Mouse (Mus musculus): ENCODE data around the gene Olfr972. TPM values are rescaled to one million over a fixed set of nuclear protein-coding genes. Genes with fewer than 3 reads are reported as not detected.

Olfr972 gene
- polyA plus RNA-seq (2015; fragmentation: Illumina TruSeq; extraction: RNeasy Lipid Tissue Mini Kit (QIAGEN cat#74804); ENCODE audit: insufficient read depth, low replicate concordance): not detected

GRCm38 (mm10) chr9:39866122-39866521 lies at the start of gene Olfr972:
TSS of gene Olfr972 (plus strand) at chr9:39866422.

GRCm38 (mm10) chr9:39836576-39836975 lies 29.6 kb upstream of the Olfr972 start, which contains the start of gene Olfr971:
TSS of gene Olfr971 (plus strand) at chr9:39836876.

GRCm38 (mm10) chr9:39907036-39907435 lies 40.8 kb downstream of the Olfr972 start, which contains the start of gene Olfr229:
TSS of gene Olfr229 (plus strand) at chr9:39907336.

Other genes with a start within 250 kb of the Olfr972 start
- not detected for gene Olfr960, start 245.0 kb upstream of the Olfr972 start, polyA plus RNA-seq (2015; fragmentation: Illumina TruSeq; extraction: RNeasy Lipid Tissue Mini Kit (QIAGEN cat#74804); ENCODE audit: insufficient read depth, low replicate concordance)
- gene Olfr961, start 221.3 kb upstream of the Olfr972 start, polyA plus RNA-seq (2015; fragmentation: Illumina TruSeq; extraction: RNeasy Lipid Tissue Mini Kit (QIAGEN cat#74804); ENCODE audit: insufficient read depth, low replicate concordance): not detected
- gene Olfr963, start 199.2 kb upstream of the Olfr972 start, polyA plus RNA-seq (2015; fragmentation: Illumina TruSeq; extraction: RNeasy Lipid Tissue Mini Kit (QIAGEN cat#74804); ENCODE audit: insufficient read depth, low replicate concordance): not detected
- not detected for gene Olfr149, start 159.3 kb upstream of the Olfr972 start, polyA plus RNA-seq (2015; fragmentation: Illumina TruSeq; extraction: RNeasy Lipid Tissue Mini Kit (QIAGEN cat#74804); ENCODE audit: insufficient read depth, low replicate concordance)
- not detected for gene Olfr965, start 155.1 kb upstream of the Olfr972 start, polyA plus RNA-seq (2015; fragmentation: Illumina TruSeq; extraction: RNeasy Lipid Tissue Mini Kit (QIAGEN cat#74804); ENCODE audit: insufficient read depth, low replicate concordance)
- not detected for gene Olfr150, start 135.4 kb upstream of the Olfr972 start, polyA plus RNA-seq (2015; fragmentation: Illumina TruSeq; extraction: RNeasy Lipid Tissue Mini Kit (QIAGEN cat#74804); ENCODE audit: insufficient read depth, low replicate concordance)
- not detected for gene Olfr967, start 120.2 kb upstream of the Olfr972 start, polyA plus RNA-seq (2015; fragmentation: Illumina TruSeq; extraction: RNeasy Lipid Tissue Mini Kit (QIAGEN cat#74804); ENCODE audit: insufficient read depth, low replicate concordance)
- gene Olfr968, start 83.2 kb upstream of the Olfr972 start, polyA plus RNA-seq (2015; fragmentation: Illumina TruSeq; extraction: RNeasy Lipid Tissue Mini Kit (QIAGEN cat#74804); ENCODE audit: insufficient read depth, low replicate concordance): not detected
- not detected for gene Olfr969, start 75.5 kb upstream of the Olfr972 start, polyA plus RNA-seq (2015; fragmentation: Illumina TruSeq; extraction: RNeasy Lipid Tissue Mini Kit (QIAGEN cat#74804); ENCODE audit: insufficient read depth, low replicate concordance)
- gene Olfr970, start 57.6 kb upstream of the Olfr972 start, polyA plus RNA-seq (2015; fragmentation: Illumina TruSeq; extraction: RNeasy Lipid Tissue Mini Kit (QIAGEN cat#74804); ENCODE audit: insufficient read depth, low replicate concordance): not detected
- not detected for gene Olfr971, start 29.5 kb upstream of the Olfr972 start, polyA plus RNA-seq (2015; fragmentation: Illumina TruSeq; extraction: RNeasy Lipid Tissue Mini Kit (QIAGEN cat#74804); ENCODE audit: insufficient read depth, low replicate concordance)
- not detected for gene Olfr229, start 40.9 kb downstream of the Olfr972 start, polyA plus RNA-seq (2015; fragmentation: Illumina TruSeq; extraction: RNeasy Lipid Tissue Mini Kit (QIAGEN cat#74804); ENCODE audit: insufficient read depth, low replicate concordance)
- not detected for gene Olfr974, start 71.1 kb downstream of the Olfr972 start, polyA plus RNA-seq (2015; fragmentation: Illumina TruSeq; extraction: RNeasy Lipid Tissue Mini Kit (QIAGEN cat#74804); ENCODE audit: insufficient read depth, low replicate concordance)
- gene Olfr975, start 85.6 kb downstream of the Olfr972 start, polyA plus RNA-seq (2015; fragmentation: Illumina TruSeq; extraction: RNeasy Lipid Tissue Mini Kit (QIAGEN cat#74804); ENCODE audit: insufficient read depth, low replicate concordance): not detected
- gene Olfr976, start 94.7 kb downstream of the Olfr972 start, polyA plus RNA-seq (2015; fragmentation: Illumina TruSeq; extraction: RNeasy Lipid Tissue Mini Kit (QIAGEN cat#74804); ENCODE audit: insufficient read depth, low replicate concordance): not detected
- not detected for gene Olfr978, start 125.7 kb downstream of the Olfr972 start, polyA plus RNA-seq (2015; fragmentation: Illumina TruSeq; extraction: RNeasy Lipid Tissue Mini Kit (QIAGEN cat#74804); ENCODE audit: insufficient read depth, low replicate concordance)
- gene Olfr979, start 137.0 kb downstream of the Olfr972 start, polyA plus RNA-seq (2015; fragmentation: Illumina TruSeq; extraction: RNeasy Lipid Tissue Mini Kit (QIAGEN cat#74804); ENCODE audit: insufficient read depth, low replicate concordance): not detected
- gene Olfr980, start 143.2 kb downstream of the Olfr972 start, polyA plus RNA-seq (2015; fragmentation: Illumina TruSeq; extraction: RNeasy Lipid Tissue Mini Kit (QIAGEN cat#74804); ENCODE audit: insufficient read depth, low replicate concordance): not detected
- gene Olfr981, start 155.0 kb downstream of the Olfr972 start, polyA plus RNA-seq (2015; fragmentation: Illumina TruSeq; extraction: RNeasy Lipid Tissue Mini Kit (QIAGEN cat#74804); ENCODE audit: insufficient read depth, low replicate concordance): not detected
- gene Olfr982, start 207.4 kb downstream of the Olfr972 start, polyA plus RNA-seq (2015; fragmentation: Illumina TruSeq; extraction: RNeasy Lipid Tissue Mini Kit (QIAGEN cat#74804); ENCODE audit: insufficient read depth, low replicate concordance): not detected
- gene Olfr983, start 227.2 kb downstream of the Olfr972 start, polyA plus RNA-seq (2015; fragmentation: Illumina TruSeq; extraction: RNeasy Lipid Tissue Mini Kit (QIAGEN cat#74804); ENCODE audit: insufficient read depth, low replicate concordance): not detected
- gene Olfr984, start 247.8 kb downstream of the Olfr972 start, polyA plus RNA-seq (2015; fragmentation: Illumina TruSeq; extraction: RNeasy Lipid Tissue Mini Kit (QIAGEN cat#74804); ENCODE audit: insufficient read depth, low replicate concordance): not detected

Measured in spleen, adult 10 weeks (tissue).